Comparison of ENCODE assay signal across 9 mouse cellular contexts in the genomic region with DNA sequence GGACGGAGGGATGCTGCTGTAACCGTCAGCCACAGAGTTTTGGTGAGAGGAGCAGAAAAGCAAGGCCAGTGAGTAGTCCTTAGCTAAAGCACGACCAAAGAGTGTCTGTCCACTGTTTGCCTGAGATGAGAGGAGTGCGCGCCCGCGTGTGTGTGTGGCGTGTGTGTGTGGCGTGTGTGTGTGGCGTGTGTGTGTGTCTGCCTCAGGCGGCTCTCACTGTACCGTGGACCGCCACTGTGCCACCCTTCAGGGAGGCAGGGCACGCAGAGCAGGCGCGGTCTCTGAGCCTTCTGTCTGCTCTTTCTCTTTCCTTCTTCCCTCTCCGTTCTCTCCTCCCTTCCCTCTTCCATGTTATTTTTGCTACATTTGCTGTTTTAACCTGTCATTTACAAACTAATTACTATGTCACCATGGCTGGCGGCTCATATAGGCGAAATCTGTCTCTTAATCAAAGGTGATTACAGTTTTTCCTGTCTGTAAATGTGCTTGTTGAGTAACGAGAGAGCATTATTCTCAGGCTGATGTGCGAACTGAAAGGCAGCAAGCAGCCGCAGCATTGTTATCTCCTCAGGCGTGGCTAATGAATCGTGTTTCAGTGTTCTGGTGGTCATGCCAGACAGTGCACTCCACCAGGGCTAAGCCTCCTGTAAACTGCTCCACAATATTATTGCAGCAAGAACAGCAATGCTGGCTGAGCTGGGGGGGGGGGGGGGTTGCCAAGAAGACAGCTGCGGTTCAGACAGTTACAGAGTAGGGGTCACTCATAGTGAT.
DNase-seq lines count a peak whose midpoint lies in the region; ATAC-seq and TF ChIP-seq lines count a peak whose summit lies in the region.
"Had no signal": no experiment of that assay in that cellular context is flagged by ENCODE, and none has a peak within 500 bp of the region (broad histone marks: within the 10 kb centered on the region; RNA-seq: fewer than 3 reads in every experiment).

No protein-coding gene starts in this region.

- no peak overlapping the region for H3K27ac ChIP-seq in embryonic facial prominence, embryonic 14.5 days (replicated peaks; ENCODE audit: low read depth, low read length)
- H3K27ac ChIP-seq in hindbrain, embryonic 16.5 days (ENCODE audit: low read depth, low read length): peak overlapping the region; percentile 26
- peak overlapping the region; percentile 77 for H3K27ac ChIP-seq in neural tube, embryonic 15.5 days (replicated peaks)
- no peak overlapping the region for H3K27ac ChIP-seq in left cerebral cortex, adult 2 months
- H3K27ac ChIP-seq in kidney, adult 2 months (ENCODE audit: insufficient read depth, low read depth, low read length): no peak overlapping the region
- H3K27ac ChIP-seq: limb, embryonic 15.5 days had no signal

- H3K9ac ChIP-seq in embryonic facial prominence, embryonic 14.5 days (ENCODE audit: low read depth, low read length): no peak overlapping the region
- peak overlapping the region; percentile 58 for H3K9ac ChIP-seq in hindbrain, embryonic 16.5 days (ENCODE audit: low read depth, low read length)
- peak overlapping the region; percentile 8; the same call in 1 of the 2 replicates for H3K9ac ChIP-seq in neural tube, embryonic 15.5 days (replicated peaks)
- H3K9ac ChIP-seq: limb, embryonic 15.5 days had no signal

- no peak for TF ChIP-seq POLR2A in kidney, adult 2 months (IDR thresholded peaks at IDR 0.05; ENCODE audit: low read depth, low read length)

- H3K9me3 ChIP-seq in embryonic facial prominence, embryonic 14.5 days (ENCODE audit: control insufficient read depth, low read length): no peaks in the 10 kb centered on the region
- H3K9me3 ChIP-seq in hindbrain, embryonic 16.5 days (ENCODE audit: control insufficient read depth, low read length): no peaks in the 10 kb centered on the region
- H3K9me3 ChIP-seq in neural tube, embryonic 15.5 days (replicated peaks): no peaks in the 10 kb centered on the region
- H3K9me3 ChIP-seq: limb, embryonic 15.5 days had no signal

- peaks cover 11% of the 10 kb centered on the region; the same call in 1 of the 2 replicates for H3K36me3 ChIP-seq in embryonic facial prominence, embryonic 14.5 days (ENCODE audit: control insufficient read depth, insufficient read depth, low read length)
- no peaks in the 10 kb centered on the region for H3K36me3 ChIP-seq in hindbrain, embryonic 16.5 days (ENCODE audit: control insufficient read depth, insufficient read depth, low read length)
- H3K36me3 ChIP-seq in neural tube, embryonic 15.5 days: no peaks in the 10 kb centered on the region
- no peaks in the 10 kb centered on the region for H3K36me3 ChIP-seq in kidney, adult 2 months (ENCODE audit: control insufficient read depth, insufficient read depth, low read length)

- peak; percentile 82 for ATAC-seq in embryonic facial prominence, embryonic 14.5 days (ENCODE audit: low read depth)
- ATAC-seq in hindbrain, embryonic 16.5 days: peak; percentile 83
- peak; percentile 77 for ATAC-seq in neural tube, embryonic 15.5 days (ENCODE audit: low FRiP score)

- DNase-seq in left cerebral cortex, postnatal 4 days: peak; percentile 61
- DNase-seq in left cerebral cortex, adult 9 months (ENCODE audit: low spot score in 2 of 2): no peak
- peak; percentile 78 for DNase-seq in embryonic facial prominence, embryonic 14.5 days (ENCODE audit: low spot score)
- no peak for DNase-seq in urinary bladder, postnatal 14 days (ENCODE audit: low spot score)
- DNase-seq in left cerebral cortex, adult 2 months (ENCODE audit: extremely low spot score in 1 of 2, low spot score in 2 of 2): no peak
- DNase-seq in kidney, adult 2 months: no peak

- no peak overlapping the region for H3K4me3 ChIP-seq in embryonic facial prominence, embryonic 14.5 days (ENCODE audit: low read depth, low read length)
- peak overlapping the region; percentile 13 for H3K4me3 ChIP-seq in hindbrain, embryonic 16.5 days (ENCODE audit: low read length)
- H3K4me3 ChIP-seq in neural tube, embryonic 15.5 days (replicated peaks): peak overlapping the region; percentile 18
- no peak overlapping the region for H3K4me3 ChIP-seq in left cerebral cortex, adult 2 months
- no peak overlapping the region for H3K4me3 ChIP-seq in kidney, adult 2 months (ENCODE audit: insufficient read depth, low read depth, low read length)
- H3K4me3 ChIP-seq: limb, embryonic 15.5 days had no signal

- H3K27me3 ChIP-seq in embryonic facial prominence, embryonic 14.5 days (replicated peaks; ENCODE audit: control insufficient read depth, insufficient read depth, low read length): no peaks in the 10 kb centered on the region
- H3K27me3 ChIP-seq in hindbrain, embryonic 16.5 days (replicated peaks; ENCODE audit: control insufficient read depth, insufficient read depth, low read length): no peaks in the 10 kb centered on the region
- H3K27me3 ChIP-seq in neural tube, embryonic 15.5 days (replicated peaks): no peaks in the 10 kb centered on the region
- no peaks in the 10 kb centered on the region for H3K27me3 ChIP-seq in kidney, adult 2 months (replicated peaks; ENCODE audit: control insufficient read depth, insufficient read depth, low read length)
- H3K27me3 ChIP-seq: limb, embryonic 15.5 days had no signal

- 58% methylated on average over 25 of the region's 25 CpGs for WGBS in embryonic facial prominence, embryonic 14.5 days
- WGBS in hindbrain, embryonic 16.5 days: 20% methylated on average over 25 of the region's 25 CpGs
- 21% methylated on average over 25 of the region's 25 CpGs for WGBS in neural tube, embryonic 15.5 days
- WGBS in kidney, adult 2 months: 67% methylated on average over 25 of the region's 25 CpGs

- H3K4me2 ChIP-seq in embryonic facial prominence, embryonic 14.5 days (ENCODE audit: low read depth, low read length): peak overlapping the region; percentile 23; the same call in 1 of the 2 replicates
- H3K4me2 ChIP-seq in hindbrain, embryonic 16.5 days (ENCODE audit: low read length): peak overlapping the region; percentile 52
- peak overlapping the region; percentile 50 for H3K4me2 ChIP-seq in neural tube, embryonic 15.5 days
- H3K4me2 ChIP-seq: limb, embryonic 15.5 days had no signal

- no peak; the same call in 1 of the 2 replicates for TF ChIP-seq CTCF in left cerebral cortex, adult 2 months (IDR thresholded peaks at IDR 0.05)
- TF ChIP-seq CTCF in kidney, adult 2 months (conservative IDR thresholded peaks at IDR 0.05; ENCODE audit: insufficient read depth, insufficient read length, low read depth, low read length): no peak

- intact Hi-C loops in left cerebral cortex, postnatal 4 days (cut with DNase I): no loop called here
- intact Hi-C loops in left cerebral cortex, adult 2 months (cut with DNase I): no loop called here

- H3K4me1 ChIP-seq in embryonic facial prominence, embryonic 14.5 days (ENCODE audit: control insufficient read depth, insufficient read depth, low read length): peaks cover 12% of the 10 kb centered on the region
- H3K4me1 ChIP-seq in hindbrain, embryonic 16.5 days (ENCODE audit: control insufficient read depth, insufficient read depth, low read depth, low read length): peaks cover 34% of the 10 kb centered on the region
- peaks cover 46% of the 10 kb centered on the region for H3K4me1 ChIP-seq in neural tube, embryonic 15.5 days
- peaks cover 20% of the 10 kb centered on the region; the same call in 1 of the 2 replicates for H3K4me1 ChIP-seq in kidney, adult 2 months (ENCODE audit: control insufficient read depth, insufficient read depth, low read length)

Comparison
In these comparisons a context has a peak if more than half of its experiments do, and no peak if none do; other contexts are left out.
1. DNase-seq: peak in left cerebral cortex, postnatal 4 days (single experiment) and embryonic facial prominence, embryonic 14.5 days (single experiment); none in left cerebral cortex, adult 9 months (0 of 2), urinary bladder, postnatal 14 days (single experiment), left cerebral cortex, adult 2 months (0 of 2) and kidney, adult 2 months (single experiment).
2. H3K27ac ChIP-seq: peak in hindbrain, embryonic 16.5 days (single experiment) and neural tube, embryonic 15.5 days (single experiment); none in embryonic facial prominence, embryonic 14.5 days (single experiment), left cerebral cortex, adult 2 months (single experiment) and kidney, adult 2 months (single experiment).
3. H3K4me3 ChIP-seq: peak in hindbrain, embryonic 16.5 days (single experiment) and neural tube, embryonic 15.5 days (single experiment); none in embryonic facial prominence, embryonic 14.5 days (single experiment), left cerebral cortex, adult 2 months (single experiment) and kidney, adult 2 months (single experiment).
4. Peak in every context shown above with its lines, with median percentiles within 50 percentile points of each other: ATAC-seq and H3K4me2 ChIP-seq.